Mouse (Mus musculus) limb, embryonic 13.5 days (tissue): ENCODE results near the gene Arrdc1. TPM values are rescaled to one million over a fixed set of nuclear protein-coding genes. Genes with fewer than 3 reads are reported as not detected.
A peak's percentile ranks its signal among the peaks of the same experiment; 100 is the strongest.
"Not testable (repeated sequence)": the region's sequence is repeated elsewhere in the genome, so short reads cannot be mapped to it uniquely, and the experiment has no call there.

Experiments
- ATAC-seq: fragments of 200-750 bp; cut with Nextera tagmentation; 2 replicates; pipeline ENCODE4 v1.8.0; 2017; ENCODE audit warnings: low read depth, moderate number of reproducible peaks, moderate TSS enrichment; ENCODE audit not compliant: low FRiP score
- H3K27ac ChIP-seq: fragments of 300-500 bp; sonication (generic); 2 replicates; pipeline ENCODE4 v1.5.1; 2015; ENCODE audit warnings: inconsistent platforms, mild to moderate bottlenecking, moderate library complexity
- H3K27me3 ChIP-seq: fragments of 300-500 bp; sonication (generic); 2 replicates; pipeline ENCODE4 v1.6.1; 2015; ENCODE audit warnings: mild to moderate bottlenecking, inconsistent platforms
- H3K36me3 ChIP-seq: fragments of 300-500 bp; sonication (generic); 2 replicates; pipeline ENCODE4 v1.6.1; 2015; ENCODE audit warnings: inconsistent platforms, mild to moderate bottlenecking, moderate library complexity
- H3K4me1 ChIP-seq: fragments of 300-500 bp; sonication (generic); 2 replicates; pipeline ENCODE4 v1.6.1; 2015; ENCODE audit warnings: inconsistent platforms
- H3K4me2 ChIP-seq: fragments of 300-500 bp; sonication (generic); replicated peaks from 2 replicates; pipeline ENCODE4 v1.6.1; 2015; ENCODE audit warnings: inconsistent platforms, mild to moderate bottlenecking, moderate library complexity
- H3K4me3 ChIP-seq: fragments of 300-500 bp; sonication (generic); 2 replicates; pipeline ENCODE4 v1.5.1; 2015; ENCODE audit warnings: moderate library complexity, mild to moderate bottlenecking, inconsistent platforms
- H3K9ac ChIP-seq: fragments of 300-500 bp; sonication (generic); 2 replicates; pipeline ENCODE4 v1.6.1; 2015; ENCODE audit warnings: mild to moderate bottlenecking, inconsistent platforms
- H3K9me3 ChIP-seq: fragments of 300-500 bp; sonication (generic); 2 replicates; pipeline ENCODE4 v1.6.1; 2016; ENCODE audit warnings: inconsistent platforms
- WGBS: fragments of 180-500 bp; shearing (Covaris S2); methylation state at CpG from one replicate; pipeline ENCODE4 v1.1.7; 2015; 5-methylcytosine and 5-hydroxymethylcytosine counted together
- polyA plus RNA-seq: library from polyadenylated mRNA; unstranded; fragments of >200 nt; fragmentation: Nextera tagmentation; extraction: Ambion mirVana; gene quantifications from 2 replicates; pipeline ENCODE4 v1.2.1, GENCODE M21; 2015

Gene Arrdc1
- polyA plus RNA-seq = 28.0 and 28.9 TPM in 2 replicates

DNA sequence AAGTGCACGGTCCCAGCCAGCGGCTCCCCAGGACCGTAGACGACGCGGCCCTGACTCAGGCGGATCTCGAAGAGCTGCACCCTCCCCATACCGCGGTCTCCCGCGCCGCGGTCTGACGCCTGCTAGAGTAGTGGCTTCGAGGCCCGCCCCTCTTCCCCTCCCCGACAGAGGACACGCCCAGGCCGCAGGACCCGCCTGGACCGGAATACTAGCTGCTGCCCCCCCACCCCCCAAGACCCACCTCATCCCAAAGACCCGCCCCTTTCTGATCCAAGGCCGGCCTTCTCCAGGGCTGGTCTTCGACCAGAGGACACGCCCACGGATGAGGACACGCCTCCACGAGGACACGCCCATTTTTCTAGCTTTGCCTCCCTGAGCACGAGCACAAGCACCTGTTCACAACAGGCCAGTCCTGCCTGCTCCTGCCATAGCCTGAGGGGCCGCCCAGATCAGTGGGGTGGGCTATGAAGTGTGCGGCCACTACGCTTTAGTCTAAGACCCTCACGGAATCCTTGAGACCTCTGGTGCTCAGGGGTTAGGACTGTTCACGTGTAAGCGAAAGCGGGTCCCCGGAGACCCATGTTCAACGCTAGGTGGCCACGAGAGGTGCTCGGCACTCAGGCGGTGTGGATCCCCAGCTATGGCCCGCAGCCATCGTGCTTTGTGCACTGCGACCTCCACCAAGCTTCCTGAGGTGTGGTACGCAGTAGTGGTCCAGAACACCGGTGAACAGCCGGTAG lies at the start of gene Arrdc1:
Gene Arrdc1, minus strand, starts transcription at position 196 of the 740 bp plus-strand sequence.
- H3K9ac ChIP-seq = peak within 1 kb of the TSS; percentile 76
- H3K4me1 ChIP-seq = peaks cover 8% of the 10 kb centered on the region
- H3K9me3 ChIP-seq = no peaks in the 10 kb centered on the region
- peak within 1 kb of the TSS; percentile 64 for H3K4me3 ChIP-seq
- H3K27ac ChIP-seq = no peak within 1 kb of the TSS; the same call in 1 of the 2 replicates
- WGBS = under 1% methylated on average over 43 of the region's 49 CpGs
- no peaks in the 10 kb centered on the region for H3K36me3 ChIP-seq
- ATAC-seq = peak; percentile 91
- H3K4me2 ChIP-seq = peak within 1 kb of the TSS; percentile 97
- H3K27me3 ChIP-seq = peaks cover 6% of the 10 kb centered on the region; the same call in 1 of the 2 replicates

DNA sequence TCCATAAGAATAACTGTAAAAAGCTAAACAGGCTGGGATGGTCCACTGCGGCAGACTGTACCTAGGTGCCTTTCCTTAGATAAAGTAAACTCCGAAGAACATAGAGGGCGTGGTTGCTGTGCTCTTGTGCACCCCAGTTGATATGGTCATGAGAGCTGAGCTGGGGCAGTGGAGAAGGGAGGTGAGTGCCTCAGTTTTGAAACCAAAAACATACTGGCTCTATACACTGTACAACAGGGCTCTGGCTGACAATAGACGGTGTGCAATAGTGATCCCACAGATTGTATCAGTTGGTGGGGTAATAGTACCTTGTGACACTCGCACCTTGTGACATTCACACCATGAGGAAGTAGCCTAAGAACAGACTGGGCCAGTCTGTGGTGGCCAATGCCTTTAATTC lies 41.9 kb upstream of the Arrdc1 start:
- H3K27ac ChIP-seq = no peak overlapping the region
- no peak for ATAC-seq
- H3K4me1 ChIP-seq = peaks cover 18% of the 10 kb centered on the region

DNA sequence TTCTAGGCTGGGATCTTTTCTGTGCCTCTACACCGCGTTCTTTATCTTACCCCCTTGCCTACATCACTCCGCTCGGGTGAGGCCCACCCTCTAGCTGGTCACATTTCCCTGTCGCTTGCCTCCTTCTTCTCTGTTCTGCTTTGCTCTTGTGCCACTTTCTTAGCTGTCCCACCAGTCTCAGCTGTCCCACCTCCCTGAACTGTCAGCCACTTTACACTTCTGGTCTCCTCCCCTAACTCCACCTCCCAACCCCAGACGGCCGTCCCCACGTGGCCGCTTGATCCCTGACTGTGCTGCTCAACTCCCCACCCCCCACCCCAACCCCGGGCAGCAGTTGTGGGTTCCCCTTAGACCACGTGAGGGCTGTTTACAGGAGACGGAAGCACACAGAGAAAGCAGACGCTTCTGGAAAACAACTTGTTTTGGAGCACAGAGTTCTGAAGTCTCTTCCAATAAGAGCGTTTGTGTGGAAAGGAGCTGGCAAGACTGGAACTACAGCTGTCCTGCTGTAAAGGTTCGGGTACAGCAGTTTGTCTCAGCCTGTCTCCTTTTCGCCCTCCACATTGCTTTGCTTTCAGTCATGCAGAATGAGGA lies 40.7 kb upstream of the Arrdc1 start, which contains the start of gene Pnpla7:
Gene Pnpla7, plus strand, starts transcription at position 330 of the 594 bp plus-strand sequence.
- ATAC-seq = peak; percentile 57
- H3K27ac ChIP-seq = peak within 1 kb of the TSS; percentile 86
- peak within 1 kb of the TSS; percentile 82 for H3K4me3 ChIP-seq
- peak within 1 kb of the TSS; percentile 97 for H3K4me2 ChIP-seq
- peak within 1 kb of the TSS; percentile 86 for H3K9ac ChIP-seq
- H3K9me3 ChIP-seq = no peaks in the 10 kb centered on the region
- peaks cover 18% of the 10 kb centered on the region for H3K4me1 ChIP-seq
- peaks cover 27% of the 10 kb centered on the region for H3K36me3 ChIP-seq
- no peaks in the 10 kb centered on the region for H3K27me3 ChIP-seq
- under 1% methylated on average over 16 of the region's 16 CpGs for WGBS

More for the DNA sequence above, 41.9 kb upstream of the Arrdc1 start:
- Histone ChIP-seq H3K9ac (no peak overlapping the region), H3K4me2 (no peak overlapping the region), H3K27me3 (no peaks in the 10 kb centered on the region), H3K36me3 (peaks cover 15% of the 10 kb centered on the region), H3K9me3 (no peaks in the 10 kb centered on the region), H3K4me3 (no peak overlapping the region)
- whole genome bisulfite sequencing = 90% methylated on average over 5 of the region's 5 CpGs

DNA sequence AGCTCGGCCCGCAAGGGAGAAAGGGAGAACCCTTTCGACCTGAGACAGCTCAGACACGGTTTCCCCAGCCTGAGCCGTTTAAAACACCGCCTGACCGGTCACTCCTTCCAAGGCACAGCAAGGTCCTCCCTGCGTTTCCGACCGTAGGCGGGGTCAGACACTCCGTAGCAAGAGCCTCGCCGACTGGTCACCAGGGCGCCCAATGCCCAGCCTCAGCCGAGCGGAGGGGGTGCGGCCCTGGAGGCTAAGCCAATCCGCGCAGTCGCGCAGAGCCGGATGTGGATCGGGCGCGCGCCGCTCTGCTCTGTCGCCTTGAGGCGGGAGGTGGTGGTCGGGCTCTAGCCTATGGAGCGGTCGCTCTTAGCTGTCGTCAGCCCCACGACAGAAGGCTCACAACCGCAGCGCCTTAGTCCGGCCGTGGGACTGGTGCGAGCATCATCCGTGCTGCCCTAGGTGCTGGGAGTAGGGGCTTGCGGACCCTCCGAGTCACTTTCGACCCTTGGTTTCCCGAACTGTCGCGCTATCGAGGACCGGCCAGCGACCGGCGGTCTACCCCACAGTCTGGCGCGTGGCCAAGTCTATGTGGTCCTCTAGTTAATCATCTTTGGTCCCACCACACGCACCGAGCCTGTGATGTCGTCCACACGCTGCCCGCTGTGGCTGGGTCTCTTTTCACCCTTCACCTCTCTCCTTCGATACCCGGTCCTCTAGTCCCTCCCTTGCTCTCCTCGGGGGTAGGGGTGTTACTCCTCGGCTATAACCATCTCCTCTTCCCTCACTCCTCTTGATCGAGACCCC lies 40.1 kb upstream of the Arrdc1 start, which contains the start of gene Mrpl41:
Gene Mrpl41, minus strand, starts transcription at position 193 of the 798 bp plus-strand sequence.
- no peaks in the 10 kb centered on the region for H3K9me3 ChIP-seq
- peaks cover 18% of the 10 kb centered on the region for H3K4me1 ChIP-seq
- H3K4me3 ChIP-seq = peak within 1 kb of the TSS; percentile 82
- H3K27me3 ChIP-seq = no peaks in the 10 kb centered on the region
- peak within 1 kb of the TSS; percentile 86 for H3K9ac ChIP-seq
- ATAC-seq = peak; percentile 99
- H3K27ac ChIP-seq = peak within 1 kb of the TSS; percentile 86
- WGBS = under 1% methylated on average over 63 of the region's 64 CpGs
- H3K4me2 ChIP-seq = peak within 1 kb of the TSS; percentile 97
- H3K36me3 ChIP-seq = peaks cover 34% of the 10 kb centered on the region

DNA sequence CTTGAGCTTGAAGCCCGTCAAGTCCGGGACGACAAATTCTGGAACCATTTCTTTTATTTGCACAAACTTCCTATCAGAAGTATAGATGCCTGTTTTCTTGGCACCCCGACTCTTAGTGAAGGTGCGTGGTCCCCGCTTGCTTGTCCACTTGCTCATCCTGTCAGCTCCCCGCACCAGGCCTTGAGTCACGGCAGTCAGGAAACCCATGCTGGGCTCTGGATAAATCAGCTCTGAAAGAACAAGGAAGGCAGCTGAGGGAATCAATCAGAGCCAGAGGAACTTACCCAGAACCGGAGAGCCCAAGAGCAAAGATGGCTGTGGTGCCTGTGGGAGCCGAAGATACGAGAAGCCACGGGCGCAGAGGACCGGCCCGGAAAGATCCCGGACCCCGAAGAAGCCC lies 39.4 kb upstream of the Arrdc1 start:
- Histone ChIP-seq H3K4me2 (peak overlapping the region; percentile 97), H3K4me3 (peak overlapping the region; percentile 82), H3K9ac (peak overlapping the region; percentile 86), H3K4me1 (peaks cover 18% of the 10 kb centered on the region), H3K27ac (peak overlapping the region; percentile 81; the same call in 1 of the 2 replicates), H3K36me3 (peaks cover 40% of the 10 kb centered on the region)
- ATAC-seq, H3K9me3 ChIP-seq, H3K27me3 ChIP-seq: not testable (repeated sequence)
- WGBS = under 1% methylated on average over 17 of the region's 17 CpGs

DNA sequence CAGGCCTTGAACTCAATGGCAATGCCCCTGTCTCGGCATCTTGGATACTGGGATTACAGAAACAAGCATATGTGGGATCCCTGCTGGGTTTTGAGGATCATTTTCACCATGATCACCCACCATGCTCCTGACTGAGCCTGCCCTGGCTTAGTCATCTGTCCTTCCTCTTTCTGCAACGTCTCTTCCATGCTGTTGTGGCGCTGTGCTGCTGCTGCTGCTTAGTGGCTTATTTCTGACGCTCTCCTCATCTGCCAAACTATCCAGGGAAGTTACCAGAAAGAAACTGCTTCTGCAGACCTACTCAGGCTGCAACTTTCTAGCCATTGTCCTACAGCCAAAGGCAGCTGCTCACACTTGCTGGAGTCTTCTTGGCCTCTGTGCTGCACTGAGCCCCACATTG lies 35.3 kb upstream of the Arrdc1 start:
- no peaks in the 10 kb centered on the region for H3K27me3 ChIP-seq
- 83% methylated on average over 4 of the region's 4 CpGs for WGBS
- H3K36me3 ChIP-seq = peaks cover 75% of the 10 kb centered on the region
- H3K4me1 ChIP-seq = peaks cover 13% of the 10 kb centered on the region
- no peak overlapping the region for H3K4me3 ChIP-seq
- ATAC-seq = no peak
- H3K27ac ChIP-seq = no peak overlapping the region
- H3K9ac ChIP-seq = no peak overlapping the region
- H3K9me3 ChIP-seq = no peaks in the 10 kb centered on the region
- no peak overlapping the region for H3K4me2 ChIP-seq

DNA sequence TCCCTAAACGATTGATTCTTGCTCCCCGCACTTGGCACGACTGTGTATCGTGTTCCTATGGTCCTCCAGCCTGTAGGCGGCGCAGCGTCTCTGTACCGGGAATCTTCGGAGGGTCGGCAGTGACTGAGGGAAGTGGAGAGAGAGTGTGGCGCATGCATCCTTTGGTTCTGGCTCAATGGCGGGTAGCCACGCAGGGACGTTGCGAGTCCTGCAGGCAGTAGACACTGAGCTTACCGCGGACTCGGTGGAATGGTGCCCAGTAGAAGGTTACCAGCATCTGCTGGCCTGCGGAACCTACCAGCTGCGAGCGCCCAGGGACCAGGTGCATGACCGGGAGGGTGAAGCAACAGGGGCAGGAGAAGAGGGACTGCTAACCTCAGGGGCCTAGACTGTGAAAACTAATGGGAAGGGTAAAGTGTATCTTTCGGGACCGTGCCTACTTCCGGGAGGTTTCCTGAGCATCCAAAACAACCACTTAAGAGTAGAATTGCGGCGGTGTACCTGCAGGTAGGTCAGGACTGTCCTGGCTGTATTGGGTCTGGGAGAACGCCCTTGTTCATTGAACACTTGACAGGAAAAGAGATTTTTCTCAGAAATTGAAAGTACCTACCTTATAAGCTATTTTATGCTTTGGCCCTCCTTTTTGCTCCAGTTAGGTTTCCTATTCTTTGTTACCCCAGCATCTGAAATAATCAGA lies 27.4 kb upstream of the Arrdc1 start, which contains the start of gene Dph7:
Gene Dph7, plus strand, starts transcription at position 97 of the 697 bp plus-strand sequence.
- Histone ChIP-seq H3K4me1 (peaks cover 12% of the 10 kb centered on the region), H3K27ac (no peak within 1 kb of the TSS), H3K27me3 (no peaks in the 10 kb centered on the region), H3K9ac (peak within 1 kb of the TSS; percentile 90), H3K36me3 (peaks cover 71% of the 10 kb centered on the region), H3K4me3 (peak within 1 kb of the TSS; percentile 87), H3K9me3 (no peaks in the 10 kb centered on the region), H3K4me2 (peak within 1 kb of the TSS; percentile 71)
- WGBS = 1% methylated on average over 28 of the region's 28 CpGs
- ATAC-seq = peak; percentile 89

DNA sequence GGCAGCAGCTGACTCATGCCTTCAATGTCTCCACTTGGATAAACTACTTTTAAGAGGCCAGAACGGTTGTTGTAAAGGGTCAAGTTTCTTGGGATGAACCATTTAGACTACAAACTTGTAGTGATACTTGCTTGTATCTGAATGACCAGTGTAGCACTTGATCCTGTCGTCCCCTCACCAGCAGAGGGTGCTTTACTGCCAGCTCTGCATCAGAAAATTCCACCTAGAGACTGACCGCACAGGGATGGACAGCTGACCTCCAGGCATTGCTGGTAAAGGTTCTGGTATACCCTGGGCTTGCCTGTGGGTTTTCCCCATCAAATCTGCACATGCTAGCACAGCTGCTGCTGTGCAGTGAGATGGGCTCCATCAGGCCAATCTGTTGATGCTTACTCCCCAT lies 25.9 kb upstream of the Arrdc1 start:
- no peaks in the 10 kb centered on the region for H3K9me3 ChIP-seq
- peaks cover 12% of the 10 kb centered on the region for H3K4me1 ChIP-seq
- WGBS = 35% methylated on average over 3 of the region's 3 CpGs
- H3K27ac ChIP-seq = no peak overlapping the region
- no peak for ATAC-seq
- no peak overlapping the region for H3K9ac ChIP-seq
- peaks cover 73% of the 10 kb centered on the region for H3K36me3 ChIP-seq
- H3K27me3 ChIP-seq = no peaks in the 10 kb centered on the region
- no peak overlapping the region for H3K4me2 ChIP-seq
- H3K4me3 ChIP-seq = no peak overlapping the region

DNA sequence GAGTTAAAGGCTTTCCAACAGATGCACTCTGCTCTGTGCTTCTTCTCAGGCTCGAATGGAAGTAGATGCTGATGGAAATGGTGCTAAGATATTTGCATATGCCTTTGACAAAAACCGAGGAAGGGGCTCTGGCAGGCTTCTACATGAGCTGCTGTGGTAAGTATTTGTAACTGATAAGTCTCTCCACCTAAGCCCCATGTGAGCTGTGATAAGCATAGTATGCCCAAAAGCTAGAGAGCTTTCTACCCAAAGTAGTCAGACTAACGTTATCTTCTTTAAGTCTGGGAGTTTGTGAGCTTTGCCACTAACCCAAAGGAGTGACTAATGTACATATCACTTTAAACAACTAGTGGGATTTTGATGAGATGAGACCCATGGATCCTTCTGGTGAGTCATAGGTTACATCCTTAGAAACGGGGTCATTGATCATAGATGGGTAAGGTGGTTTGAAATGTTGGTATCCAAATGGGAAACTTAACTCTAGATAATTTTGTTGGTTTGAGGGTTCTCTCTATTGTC lies 17.5 kb upstream of the Arrdc1 start:
- ATAC-seq = no peak
- no peaks in the 10 kb centered on the region for H3K9me3 ChIP-seq
- H3K4me2 ChIP-seq = no peak overlapping the region
- no peak overlapping the region for H3K4me3 ChIP-seq
- no peak overlapping the region for H3K9ac ChIP-seq
- H3K4me1 ChIP-seq = peaks cover 15% of the 10 kb centered on the region
- no peak overlapping the region for H3K27ac ChIP-seq
- WGBS = 84% methylated on average over 4 of the region's 4 CpGs
- H3K27me3 ChIP-seq = no peaks in the 10 kb centered on the region
- H3K36me3 ChIP-seq = peaks cover 58% of the 10 kb centered on the region

DNA sequence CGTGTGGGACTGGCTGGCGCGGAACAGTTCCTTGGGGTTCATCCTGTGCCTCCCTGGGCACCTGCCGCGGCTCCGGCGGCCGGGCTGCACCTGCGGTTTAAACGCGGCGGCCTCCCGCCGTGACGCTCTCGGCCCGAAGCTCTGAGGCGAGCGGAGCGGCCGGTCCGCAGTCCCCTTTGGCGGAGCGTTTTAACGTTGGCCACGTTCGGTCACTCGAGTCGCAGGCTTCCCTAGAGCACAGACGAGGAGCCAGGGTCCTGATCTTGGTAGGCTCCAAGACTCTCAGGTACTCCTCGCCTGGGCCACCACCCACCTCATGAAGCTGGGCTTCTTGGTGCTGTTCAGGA lies 15.1 kb upstream of the Arrdc1 start:
- under 1% methylated on average over 31 of the region's 31 CpGs for WGBS
- H3K4me3 ChIP-seq = peak overlapping the region; percentile 91
- no peaks in the 10 kb centered on the region for H3K9me3 ChIP-seq
- ATAC-seq = no peak
- H3K36me3 ChIP-seq = peaks cover 36% of the 10 kb centered on the region
- peak overlapping the region; percentile 23; the same call in 1 of the 2 replicates for H3K27ac ChIP-seq
- H3K4me2 ChIP-seq = peak overlapping the region; percentile 93
- peak overlapping the region; percentile 95 for H3K9ac ChIP-seq
- no peaks in the 10 kb centered on the region for H3K27me3 ChIP-seq
- peaks cover 15% of the 10 kb centered on the region for H3K4me1 ChIP-seq
